Mouse (Mus musculus) frontal cortex, postnatal 10 days (tissue): ENCODE measurements at regions not wholly inside any gene's neighbourhood (a gene's known extent, or its start where the extent isn't known, plus 50 kb on each side); places are given as distances from the start of the nearest gene placed in this dataset.

Experiments used
- DNase-seq, 2 experiments: peaks; one replicate each; pipeline ENCODE4 v3.0.0; 2022; ENCODE audit warnings: low spot score in 2 of 2, mixed read lengths in 1 of 2

GRCm38 (mm10) chr12:94749747-94750515, 942.1 kb upstream of the Flrt2 start:
- no peak for DNase-seq

- DNase-seq, result no peak
Observed at GRCm38 (mm10) chr12:94755754-94756153, 936.3 kb upstream of the Flrt2 start.

GRCm38 (mm10) chr12:94795913-94796615, 896.0 kb upstream of the Flrt2 start:
- no peak for DNase-seq

- DNase-seq, result no peak
Observed at GRCm38 (mm10) chr12:94804692-94805091, 887.3 kb upstream of the Flrt2 start.

DNA sequence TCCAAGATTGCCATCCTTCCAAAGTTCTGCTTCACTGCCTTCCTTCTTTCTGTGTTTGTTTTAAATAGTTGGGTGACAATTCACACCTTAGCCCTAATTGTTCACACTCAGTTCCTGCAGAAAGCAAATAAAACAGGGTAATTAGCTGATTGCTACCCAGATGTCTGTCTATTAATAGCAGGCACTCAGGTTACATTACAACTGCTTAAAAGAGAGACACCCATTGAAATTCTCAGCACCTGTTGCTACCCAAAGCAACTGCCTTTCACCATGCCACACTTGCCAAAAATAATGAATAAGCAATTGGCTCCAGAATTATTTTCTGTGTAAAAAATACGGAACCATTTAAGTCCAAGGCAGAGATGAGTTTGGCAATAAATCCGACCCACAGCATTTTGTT, 860.6 kb upstream of the Flrt2 start:
- DNase-seq, result no peak

DNA sequence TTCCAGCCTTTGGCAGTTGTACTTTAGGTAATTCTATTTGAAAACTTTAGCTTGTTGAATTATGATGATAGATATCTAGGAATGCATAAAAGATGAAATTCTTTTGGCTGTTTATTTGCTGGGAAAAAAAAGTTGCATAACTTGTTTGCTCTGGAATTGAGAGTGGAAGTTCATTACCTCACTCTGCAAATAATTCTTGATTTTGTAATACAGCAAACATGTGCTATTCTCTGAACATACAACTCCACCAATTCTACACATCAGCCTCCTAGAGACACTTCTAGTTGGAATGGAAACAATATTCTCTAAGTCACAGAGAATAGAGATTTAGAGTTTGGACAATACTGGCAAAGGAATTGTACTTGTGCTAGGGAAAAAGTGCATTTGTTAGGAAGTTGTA, 829.3 kb upstream of the Flrt2 start:
- no peak for DNase-seq

GRCm38 (mm10) chr12:94910816-94911215, 781.2 kb upstream of the Flrt2 start:
- no peak for DNase-seq

- DNase-seq, result no peak
Observed at GRCm38 (mm10) chr12:94943067-94943466, 749.0 kb upstream of the Flrt2 start.
